Mouse (Mus musculus): Measurements from ENCODE around the gene Ngrn. TPM values are rescaled to one million over a fixed set of nuclear protein-coding genes. Genes with fewer than 3 reads are reported as not detected.
A peak's percentile ranks its signal among the peaks of the same experiment; 100 is the strongest.

The Ngrn gene
- polyA plus RNA-seq, 1 experiment, result 15.8 TPM

- Histone ChIP-seq H3K27ac (ENCODE audit: insufficient read depth, low read length) (no peak overlapping the region), H3K4me3 (ENCODE audit: insufficient read depth, low read length) (no peak overlapping the region), H3K4me1 (ENCODE audit: control insufficient read depth, insufficient read depth, low read length) (no peaks in the 10 kb centered on the region)
- TF ChIP-seq CTCF (IDR thresholded peaks at IDR 0.05; ENCODE audit: borderline replicate concordance, insufficient read depth, low read length), result no peak
- TF ChIP-seq POLR2A (IDR thresholded peaks at IDR 0.05; ENCODE audit: low read depth, low read length), result no peak
Measured at GRCm38 (mm10) chr7:80280032-80280431, 19.0 kb downstream of the Ngrn start.

GRCm38 (mm10) chr7:80280998-80281397 lies 20.0 kb downstream of the Ngrn start:
- Histone ChIP-seq H3K4me3 (ENCODE audit: insufficient read depth, low read length) (no peak overlapping the region), H3K27ac (ENCODE audit: insufficient read depth, low read length) (no peak overlapping the region), H3K4me1 (ENCODE audit: control insufficient read depth, insufficient read depth, low read length) (no peaks in the 10 kb centered on the region)
- TF ChIP-seq CTCF (IDR thresholded peaks at IDR 0.05; ENCODE audit: borderline replicate concordance, insufficient read depth, low read length) (no peak), POLR2A (IDR thresholded peaks at IDR 0.05; ENCODE audit: low read depth, low read length) (no peak)

GRCm38 (mm10) chr7:80281646-80282045 lies 20.6 kb downstream of the Ngrn start:
- TF ChIP-seq CTCF (IDR thresholded peaks at IDR 0.05; ENCODE audit: borderline replicate concordance, insufficient read depth, low read length) (no peak), POLR2A (IDR thresholded peaks at IDR 0.05; ENCODE audit: low read depth, low read length) (no peak)
- H3K4me1 ChIP-seq (ENCODE audit: control insufficient read depth, insufficient read depth, low read length), result no peaks in the 10 kb centered on the region
- no peak overlapping the region for H3K27ac ChIP-seq (ENCODE audit: insufficient read depth, low read length)
- no peak overlapping the region for H3K4me3 ChIP-seq (ENCODE audit: insufficient read depth, low read length)

GRCm38 (mm10) chr7:80283226-80283918 lies 22.4 kb downstream of the Ngrn start:
- Histone ChIP-seq H3K27ac (ENCODE audit: insufficient read depth, low read length) (no peak overlapping the region), H3K4me3 (ENCODE audit: insufficient read depth, low read length) (no peak overlapping the region), H3K4me1 (ENCODE audit: control insufficient read depth, insufficient read depth, low read length) (no peaks in the 10 kb centered on the region)
- no peak for TF ChIP-seq CTCF (IDR thresholded peaks at IDR 0.05; ENCODE audit: borderline replicate concordance, insufficient read depth, low read length)
- no peak for TF ChIP-seq POLR2A (IDR thresholded peaks at IDR 0.05; ENCODE audit: low read depth, low read length)

GRCm38 (mm10) chr7:80284391-80284790 lies 23.4 kb downstream of the Ngrn start:
- H3K4me3 ChIP-seq (ENCODE audit: insufficient read depth, low read length), result no peak overlapping the region
- TF ChIP-seq POLR2A (IDR thresholded peaks at IDR 0.05; ENCODE audit: low read depth, low read length) (no peak), CTCF (IDR thresholded peaks at IDR 0.05; ENCODE audit: borderline replicate concordance, insufficient read depth, low read length) (no peak)
- H3K27ac ChIP-seq (ENCODE audit: insufficient read depth, low read length), result no peak overlapping the region
- no peaks in the 10 kb centered on the region for H3K4me1 ChIP-seq (ENCODE audit: control insufficient read depth, insufficient read depth, low read length)

- Histone ChIP-seq H3K27ac (ENCODE audit: insufficient read depth, low read length) (no peak overlapping the region), H3K4me3 (ENCODE audit: insufficient read depth, low read length) (no peak overlapping the region), H3K4me1 (ENCODE audit: control insufficient read depth, insufficient read depth, low read length) (no peaks in the 10 kb centered on the region)
- TF ChIP-seq CTCF (IDR thresholded peaks at IDR 0.05; ENCODE audit: borderline replicate concordance, insufficient read depth, low read length) (no peak), POLR2A (IDR thresholded peaks at IDR 0.05; ENCODE audit: low read depth, low read length) (no peak)
Measured at GRCm38 (mm10) chr7:80285725-80286124, 24.7 kb downstream of the Ngrn start.

- TF ChIP-seq POLR2A (IDR thresholded peaks at IDR 0.05; ENCODE audit: low read depth, low read length) (no peak), CTCF (IDR thresholded peaks at IDR 0.05; ENCODE audit: borderline replicate concordance, insufficient read depth, low read length) (no peak)
- Histone ChIP-seq H3K27ac (ENCODE audit: insufficient read depth, low read length) (no peak overlapping the region), H3K4me3 (ENCODE audit: insufficient read depth, low read length) (no peak overlapping the region), H3K4me1 (ENCODE audit: control insufficient read depth, insufficient read depth, low read length) (no peaks in the 10 kb centered on the region)
Measured at GRCm38 (mm10) chr7:80287736-80288135, 26.7 kb downstream of the Ngrn start.

GRCm38 (mm10) chr7:80294062-80294763 lies 33.2 kb downstream of the Ngrn start, which contains the start of gene Prc1:
Prc1 (plus strand) TSS chr7:80294450.
- no peak for TF ChIP-seq CTCF (IDR thresholded peaks at IDR 0.05; ENCODE audit: borderline replicate concordance, insufficient read depth, low read length)
- TF ChIP-seq POLR2A (IDR thresholded peaks at IDR 0.05; ENCODE audit: low read depth, low read length), result peak; percentile 87
- Histone ChIP-seq H3K27ac (ENCODE audit: insufficient read depth, low read length) (peak within 1 kb of the TSS; percentile 71), H3K4me3 (ENCODE audit: insufficient read depth, low read length) (peak within 1 kb of the TSS; percentile 78), H3K4me1 (ENCODE audit: control insufficient read depth, insufficient read depth, low read length) (peaks cover 9% of the 10 kb centered on the region)

- peak overlapping the region; percentile 78 for H3K4me3 ChIP-seq (ENCODE audit: insufficient read depth, low read length)
- peak overlapping the region; percentile 29 for H3K27ac ChIP-seq (ENCODE audit: insufficient read depth, low read length)
- no peak for TF ChIP-seq POLR2A (IDR thresholded peaks at IDR 0.05; ENCODE audit: low read depth, low read length)
- H3K4me1 ChIP-seq (ENCODE audit: control insufficient read depth, insufficient read depth, low read length), result peaks cover 9% of the 10 kb centered on the region
Measured at GRCm38 (mm10) chr7:80294764-80295648, 34.0 kb downstream of the Ngrn start.

Measured in embryonic fibroblast, embryonic 13.5 days (primary cell).